Mouse (Mus musculus): ENCODE measurements around the gene Stxbp4. TPM values are rescaled to one million over a fixed set of nuclear protein-coding genes. Genes with fewer than 3 reads are reported as not detected.

The Stxbp4 gene
- polyA plus RNA-seq, 1 experiment, result 3.1 TPM

- Histone ChIP-seq H3K4me3 (ENCODE audit: insufficient read depth, low read length) (no peak overlapping the region), H3K27ac (ENCODE audit: insufficient read depth, low read depth, low read length) (no peak overlapping the region), H3K4me1 (ENCODE audit: control insufficient read depth, insufficient read depth, low read length) (no peaks in the 10 kb centered on the region)
- TF ChIP-seq CTCF (IDR thresholded peaks at IDR 0.05; ENCODE audit: low read depth, low read length) (no peak), POLR2A (IDR thresholded peaks at IDR 0.05; ENCODE audit: borderline replicate concordance, low read depth, low read length) (no peak)
Observed at GRCm38 (mm10) chr11:90525311-90525710, 112.6 kb downstream of the Stxbp4 start.

- H3K4me3 ChIP-seq (ENCODE audit: insufficient read depth, low read length), result no peak overlapping the region
- TF ChIP-seq CTCF (IDR thresholded peaks at IDR 0.05; ENCODE audit: low read depth, low read length) (no peak), POLR2A (IDR thresholded peaks at IDR 0.05; ENCODE audit: borderline replicate concordance, low read depth, low read length) (no peak)
- no peak overlapping the region for H3K27ac ChIP-seq (ENCODE audit: insufficient read depth, low read depth, low read length)
Observed at GRCm38 (mm10) chr11:90521040-90521439, 116.8 kb downstream of the Stxbp4 start.

GRCm38 (mm10) chr11:90517750-90518149 lies 120.1 kb downstream of the Stxbp4 start:
- H3K4me1 ChIP-seq (ENCODE audit: control insufficient read depth, insufficient read depth, low read length), result no peaks in the 10 kb centered on the region
- no peak overlapping the region for H3K4me3 ChIP-seq (ENCODE audit: insufficient read depth, low read length)
- no peak overlapping the region for H3K27ac ChIP-seq (ENCODE audit: insufficient read depth, low read depth, low read length)
- no peak for TF ChIP-seq POLR2A (IDR thresholded peaks at IDR 0.05; ENCODE audit: borderline replicate concordance, low read depth, low read length)
- no peak for TF ChIP-seq CTCF (IDR thresholded peaks at IDR 0.05; ENCODE audit: low read depth, low read length)

More at GRCm38 (mm10) chr11:90521040-90521439, 116.8 kb downstream of the Stxbp4 start:
- H3K4me1 ChIP-seq (ENCODE audit: control insufficient read depth, insufficient read depth, low read length), result no peaks in the 10 kb centered on the region

- H3K27ac ChIP-seq (ENCODE audit: insufficient read depth, low read depth, low read length), result no peak overlapping the region
- no peaks in the 10 kb centered on the region for H3K4me1 ChIP-seq (ENCODE audit: control insufficient read depth, insufficient read depth, low read length)
- no peak overlapping the region for H3K4me3 ChIP-seq (ENCODE audit: insufficient read depth, low read length)
- TF ChIP-seq POLR2A (IDR thresholded peaks at IDR 0.05; ENCODE audit: borderline replicate concordance, low read depth, low read length) (no peak), CTCF (IDR thresholded peaks at IDR 0.05; ENCODE audit: low read depth, low read length) (no peak)
Observed at GRCm38 (mm10) chr11:90512538-90513219, 125.2 kb downstream of the Stxbp4 start.

DNA sequence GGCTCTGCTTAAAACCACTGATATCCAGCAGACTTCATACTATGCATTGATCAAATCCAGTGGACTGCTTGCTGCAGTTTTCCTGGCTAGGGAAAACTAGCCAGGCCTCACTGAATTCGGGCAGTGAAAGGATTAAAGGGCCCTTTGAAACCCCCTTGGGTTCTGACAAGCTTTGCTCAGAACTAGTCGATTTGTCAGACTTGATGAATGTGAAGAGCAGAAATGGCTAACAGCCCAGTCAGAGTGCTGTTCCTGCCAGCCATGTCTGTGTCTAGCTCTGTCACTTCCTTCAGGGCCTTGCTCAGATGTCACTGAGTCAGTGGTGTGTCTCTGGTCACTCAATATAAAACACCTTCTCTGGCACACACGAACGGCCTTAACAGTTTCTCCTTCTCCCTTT lies 136.0 kb downstream of the Stxbp4 start:
- no peak for TF ChIP-seq CTCF (IDR thresholded peaks at IDR 0.05; ENCODE audit: low read depth, low read length)
- TF ChIP-seq POLR2A (IDR thresholded peaks at IDR 0.05; ENCODE audit: borderline replicate concordance, low read depth, low read length), result no peak
- H3K4me3 ChIP-seq (ENCODE audit: insufficient read depth, low read length), result no peak overlapping the region
- no peaks in the 10 kb centered on the region for H3K4me1 ChIP-seq (ENCODE audit: control insufficient read depth, insufficient read depth, low read length)
- no peak overlapping the region for H3K27ac ChIP-seq (ENCODE audit: insufficient read depth, low read depth, low read length)

- Histone ChIP-seq H3K4me3 (ENCODE audit: insufficient read depth, low read length) (no peak overlapping the region), H3K4me1 (ENCODE audit: control insufficient read depth, insufficient read depth, low read length) (no peaks in the 10 kb centered on the region), H3K27ac (ENCODE audit: insufficient read depth, low read depth, low read length) (no peak overlapping the region)
- TF ChIP-seq CTCF (IDR thresholded peaks at IDR 0.05; ENCODE audit: low read depth, low read length) (no peak), POLR2A (IDR thresholded peaks at IDR 0.05; ENCODE audit: borderline replicate concordance, low read depth, low read length) (no peak)
Observed at GRCm38 (mm10) chr11:90499918-90500317, 138.0 kb downstream of the Stxbp4 start.

GRCm38 (mm10) chr11:90498461-90498860 lies 139.4 kb downstream of the Stxbp4 start:
- Histone ChIP-seq H3K27ac (ENCODE audit: insufficient read depth, low read depth, low read length) (no peak overlapping the region), H3K4me3 (ENCODE audit: insufficient read depth, low read length) (no peak overlapping the region)
- no peak for TF ChIP-seq POLR2A (IDR thresholded peaks at IDR 0.05; ENCODE audit: borderline replicate concordance, low read depth, low read length)
- TF ChIP-seq CTCF (IDR thresholded peaks at IDR 0.05; ENCODE audit: low read depth, low read length), result no peak

GRCm38 (mm10) chr11:90494981-90495380 lies 142.9 kb downstream of the Stxbp4 start:
- TF ChIP-seq POLR2A (IDR thresholded peaks at IDR 0.05; ENCODE audit: borderline replicate concordance, low read depth, low read length) (no peak), CTCF (IDR thresholded peaks at IDR 0.05; ENCODE audit: low read depth, low read length) (no peak)
- H3K4me1 ChIP-seq (ENCODE audit: control insufficient read depth, insufficient read depth, low read length), result peaks cover 4% of the 10 kb centered on the region
- H3K27ac ChIP-seq (ENCODE audit: insufficient read depth, low read depth, low read length), result no peak overlapping the region
- no peak overlapping the region for H3K4me3 ChIP-seq (ENCODE audit: insufficient read depth, low read length)

More at GRCm38 (mm10) chr11:90498461-90498860, 139.4 kb downstream of the Stxbp4 start:
- H3K4me1 ChIP-seq (ENCODE audit: control insufficient read depth, insufficient read depth, low read length), result no peaks in the 10 kb centered on the region

GRCm38 (mm10) chr11:90492511-90492910 lies 145.4 kb downstream of the Stxbp4 start:
- no peak for TF ChIP-seq POLR2A (IDR thresholded peaks at IDR 0.05; ENCODE audit: borderline replicate concordance, low read depth, low read length)
- TF ChIP-seq CTCF (IDR thresholded peaks at IDR 0.05; ENCODE audit: low read depth, low read length), result no peak
- Histone ChIP-seq H3K4me1 (ENCODE audit: control insufficient read depth, insufficient read depth, low read length) (peaks cover 4% of the 10 kb centered on the region), H3K27ac (ENCODE audit: insufficient read depth, low read depth, low read length) (no peak overlapping the region), H3K4me3 (ENCODE audit: insufficient read depth, low read length) (no peak overlapping the region)

GRCm38 (mm10) chr11:90489166-90489565 lies 148.7 kb downstream of the Stxbp4 start:
- Histone ChIP-seq H3K4me3 (ENCODE audit: insufficient read depth, low read length) (no peak overlapping the region), H3K27ac (ENCODE audit: insufficient read depth, low read depth, low read length) (no peak overlapping the region), H3K4me1 (ENCODE audit: control insufficient read depth, insufficient read depth, low read length) (peaks cover 4% of the 10 kb centered on the region)
- TF ChIP-seq CTCF (IDR thresholded peaks at IDR 0.05; ENCODE audit: low read depth, low read length) (no peak), POLR2A (IDR thresholded peaks at IDR 0.05; ENCODE audit: borderline replicate concordance, low read depth, low read length) (no peak)
